Mouse (Mus musculus): ENCODE data around the gene Sh2d4b. TPM values are rescaled to one million over a fixed set of nuclear protein-coding genes. Genes with fewer than 3 reads are reported as not detected.

The Sh2d4b gene
- polyA plus RNA-seq, 1 experiment = 0.09 TPM

DNA sequence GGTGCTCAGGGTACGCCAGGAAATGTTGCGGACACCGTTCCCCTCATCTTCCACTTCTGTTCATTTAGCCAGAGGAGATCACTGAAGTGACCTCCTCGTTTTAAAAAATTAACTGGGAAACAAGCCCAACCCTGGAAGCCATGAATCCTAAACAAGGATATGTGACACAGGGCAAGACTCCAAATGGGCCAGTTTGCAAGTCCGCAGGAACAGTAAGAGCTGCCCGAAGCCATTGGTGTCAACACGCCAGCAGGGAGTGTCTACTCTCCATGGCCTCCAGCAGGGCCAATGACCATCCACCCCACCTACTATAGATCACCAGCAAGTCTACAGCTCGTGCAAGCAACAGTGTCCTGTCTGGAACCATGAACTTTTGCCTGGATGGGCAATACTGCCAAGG lies 12.7 kb upstream of the Sh2d4b start:
- no peak for TF ChIP-seq CTCF (IDR thresholded peaks at IDR 0.05; ENCODE audit: control insufficient read depth, insufficient read depth, insufficient read length)
- TF ChIP-seq MYOG (IDR thresholded peaks at IDR 0.05; ENCODE audit: control insufficient read depth, extremely low read depth, insufficient read length) = no peak
- no peak for TF ChIP-seq MYOD1 (IDR thresholded peaks at IDR 0.05; ENCODE audit: control insufficient read depth, insufficient read length, low read depth)
- no peak for TF ChIP-seq CEBPB (IDR thresholded peaks at IDR 0.05; ENCODE audit: low read depth)

GRCm38 (mm10) chr14:40902307-40903055 lies 9.4 kb upstream of the Sh2d4b start:
- Histone ChIP-seq H3K79me3 (ENCODE audit: low read depth) (no peaks in the 10 kb centered on the region), H3K4me3 (ENCODE audit: insufficient read depth, poor library complexity, severe bottlenecking) (no peak overlapping the region), H3K27me3 (ENCODE audit: control insufficient read depth, insufficient read depth, insufficient read length) (no peaks in the 10 kb centered on the region), H3K36me3 (ENCODE audit: control insufficient read depth, insufficient read depth) (peaks cover 13% of the 10 kb centered on the region), H3K79me2 (ENCODE audit: control insufficient read depth, insufficient read depth) (no peaks in the 10 kb centered on the region), H3ac (ENCODE audit: control insufficient read depth, insufficient read length, low read depth) (no peak overlapping the region)
- TF ChIP-seq CTCF (IDR thresholded peaks at IDR 0.05; ENCODE audit: control insufficient read depth, insufficient read depth, insufficient read length) (no peak), MYOD1 (IDR thresholded peaks at IDR 0.05; ENCODE audit: control insufficient read depth, insufficient read length, low read depth) (peak; percentile 44)

More for the DNA sequence above, 12.7 kb upstream of the Sh2d4b start:
- H3ac ChIP-seq (ENCODE audit: control insufficient read depth, insufficient read length, low read depth) = no peak overlapping the region
- H3K36me3 ChIP-seq (ENCODE audit: control insufficient read depth, insufficient read depth) = peaks cover 45% of the 10 kb centered on the region
- H3K4me3 ChIP-seq (ENCODE audit: insufficient read depth, poor library complexity, severe bottlenecking) = no peak overlapping the region
- H3K79me2 ChIP-seq (ENCODE audit: control insufficient read depth, insufficient read depth) = no peaks in the 10 kb centered on the region
- H3K79me3 ChIP-seq (ENCODE audit: low read depth) = no peaks in the 10 kb centered on the region
- no peaks in the 10 kb centered on the region for H3K27me3 ChIP-seq (ENCODE audit: control insufficient read depth, insufficient read depth, insufficient read length)

DNA sequence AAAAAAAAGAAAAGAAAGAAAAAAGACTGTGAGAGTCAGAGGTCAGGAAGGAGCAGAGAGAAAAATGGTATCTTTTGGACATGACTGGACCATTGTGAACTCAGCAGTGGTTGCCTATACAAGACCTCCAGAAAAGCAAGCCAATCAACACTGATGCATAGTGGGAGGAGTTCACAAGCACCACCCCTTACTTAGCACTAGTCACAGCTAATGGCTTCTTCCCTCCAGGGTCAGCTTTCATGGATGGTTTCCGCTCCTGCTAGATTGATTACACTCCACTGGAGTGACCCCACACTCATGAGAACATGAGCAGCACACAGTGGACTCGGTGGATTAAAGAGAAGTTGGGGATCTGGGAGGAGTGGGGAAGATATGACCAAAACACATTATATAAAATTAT lies 7.2 kb upstream of the Sh2d4b start:
- Histone ChIP-seq H3K36me3 (ENCODE audit: control insufficient read depth, insufficient read depth) (peaks cover 2% of the 10 kb centered on the region), H3K79me3 (ENCODE audit: low read depth) (no peaks in the 10 kb centered on the region), H3K4me3 (ENCODE audit: insufficient read depth, poor library complexity, severe bottlenecking) (no peak overlapping the region), H3ac (ENCODE audit: control insufficient read depth, insufficient read length, low read depth) (no peak overlapping the region), H3K79me2 (ENCODE audit: control insufficient read depth, insufficient read depth) (no peaks in the 10 kb centered on the region), H3K27me3 (ENCODE audit: control insufficient read depth, insufficient read depth, insufficient read length) (no peaks in the 10 kb centered on the region)
- TF ChIP-seq MYOG (IDR thresholded peaks at IDR 0.05; ENCODE audit: control insufficient read depth, extremely low read depth, insufficient read length) (no peak), CTCF (IDR thresholded peaks at IDR 0.05; ENCODE audit: control insufficient read depth, insufficient read depth, insufficient read length) (no peak), FOSL1 (IDR thresholded peaks at IDR 0.05; ENCODE audit: insufficient read depth, low read length, poor library complexity, severe bottlenecking) (no peak), USF1 (IDR thresholded peaks at IDR 0.05; ENCODE audit: low read depth) (no peak), CEBPB (IDR thresholded peaks at IDR 0.05; ENCODE audit: low read depth) (no peak), MAX (IDR thresholded peaks at IDR 0.05) (no peak), MYOD1 (IDR thresholded peaks at IDR 0.05; ENCODE audit: control insufficient read depth, insufficient read length, low read depth) (no peak)

DNA sequence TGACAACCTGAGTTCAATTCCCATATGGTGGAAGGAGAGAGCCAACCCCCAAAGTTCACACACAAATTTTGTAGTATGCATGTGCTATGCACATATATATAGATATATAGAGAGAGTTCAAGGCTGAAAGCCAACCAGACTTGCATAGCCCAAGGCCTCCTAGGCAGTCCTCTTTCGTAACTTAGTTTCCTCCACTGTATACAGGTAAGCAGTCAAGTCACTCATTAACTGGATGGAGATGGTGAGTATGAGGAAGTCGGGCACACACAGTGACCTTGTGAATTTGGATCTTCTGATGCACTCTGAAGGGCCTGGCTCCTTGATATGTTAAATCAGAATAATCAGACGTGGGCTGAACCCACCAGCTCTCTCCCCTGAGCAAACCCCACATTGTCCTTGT lies 4.8 kb upstream of the Sh2d4b start:
- Histone ChIP-seq H3K79me2 (ENCODE audit: control insufficient read depth, insufficient read depth) (no peaks in the 10 kb centered on the region), H3K36me3 (ENCODE audit: control insufficient read depth, insufficient read depth) (no peaks in the 10 kb centered on the region), H3K79me3 (ENCODE audit: low read depth) (no peaks in the 10 kb centered on the region), H3K27me3 (ENCODE audit: control insufficient read depth, insufficient read depth, insufficient read length) (no peaks in the 10 kb centered on the region), H3K4me3 (ENCODE audit: insufficient read depth, poor library complexity, severe bottlenecking) (no peak overlapping the region), H3ac (ENCODE audit: control insufficient read depth, insufficient read length, low read depth) (no peak overlapping the region)
- no peak for TF ChIP-seq MYOG (IDR thresholded peaks at IDR 0.05; ENCODE audit: control insufficient read depth, extremely low read depth, insufficient read length)
- no peak for TF ChIP-seq CEBPB (IDR thresholded peaks at IDR 0.05; ENCODE audit: low read depth)
- TF ChIP-seq USF1 (IDR thresholded peaks at IDR 0.05; ENCODE audit: low read depth) = no peak
- no peak for TF ChIP-seq MAX (IDR thresholded peaks at IDR 0.05)
- TF ChIP-seq FOSL1 (IDR thresholded peaks at IDR 0.05; ENCODE audit: insufficient read depth, low read length, poor library complexity, severe bottlenecking) = no peak
- TF ChIP-seq MYOD1 (IDR thresholded peaks at IDR 0.05; ENCODE audit: control insufficient read depth, insufficient read length, low read depth) = no peak
- no peak for TF ChIP-seq CTCF (IDR thresholded peaks at IDR 0.05; ENCODE audit: control insufficient read depth, insufficient read depth, insufficient read length)

GRCm38 (mm10) chr14:40895681-40896080 lies 2.6 kb upstream of the Sh2d4b start:
- no peak for TF ChIP-seq MYOG (IDR thresholded peaks at IDR 0.05; ENCODE audit: control insufficient read depth, extremely low read depth, insufficient read length)
- no peak for TF ChIP-seq MYOD1 (IDR thresholded peaks at IDR 0.05; ENCODE audit: control insufficient read depth, insufficient read length, low read depth)
- TF ChIP-seq MAX (IDR thresholded peaks at IDR 0.05) = no peak
- no peak for TF ChIP-seq FOSL1 (IDR thresholded peaks at IDR 0.05; ENCODE audit: insufficient read depth, low read length, poor library complexity, severe bottlenecking)
- TF ChIP-seq CEBPB (IDR thresholded peaks at IDR 0.05; ENCODE audit: low read depth) = no peak
- no peak for TF ChIP-seq CTCF (IDR thresholded peaks at IDR 0.05; ENCODE audit: control insufficient read depth, insufficient read depth, insufficient read length)
- TF ChIP-seq USF1 (IDR thresholded peaks at IDR 0.05; ENCODE audit: low read depth) = no peak
- H3K36me3 ChIP-seq (ENCODE audit: control insufficient read depth, insufficient read depth) = no peaks in the 10 kb centered on the region
- no peaks in the 10 kb centered on the region for H3K27me3 ChIP-seq (ENCODE audit: control insufficient read depth, insufficient read depth, insufficient read length)
- no peaks in the 10 kb centered on the region for H3K79me2 ChIP-seq (ENCODE audit: control insufficient read depth, insufficient read depth)
- no peaks in the 10 kb centered on the region for H3K79me3 ChIP-seq (ENCODE audit: low read depth)
- no peak overlapping the region for H3K4me3 ChIP-seq (ENCODE audit: insufficient read depth, poor library complexity, severe bottlenecking)
- no peak overlapping the region for H3ac ChIP-seq (ENCODE audit: control insufficient read depth, insufficient read length, low read depth)

Measured in C2C12 (cell line).